Mouse (Mus musculus) urinary bladder, postnatal 4 days (tissue): ENCODE results near the gene A730071L15Rik.

Experiments
- DNase-seq, 2 experiments: peaks; one replicate each; pipeline ENCODE4 v3.0.0; 2021 to 2022; ENCODE audit warnings: low spot score in 2 of 2

The A730071L15Rik gene

GRCm38 (mm10) chr11:6183246-6183645 is 16.6 kb upstream of the A730071L15Rik start:
- no peak for DNase-seq

GRCm38 (mm10) chr11:6184202-6184935 is 15.5 kb upstream of the A730071L15Rik start:
- DNase-seq = no peak

- DNase-seq = no peak
These were observed 12.4 kb upstream of the A730071L15Rik start for GRCm38 (mm10) chr11:6187399-6187798.

- peak; percentile 73 to 85 for DNase-seq
These were observed 12.0 kb upstream of the A730071L15Rik start for GRCm38 (mm10) chr11:6187878-6188277.

GRCm38 (mm10) chr11:6196780-6197179 is 3.0 kb upstream of the A730071L15Rik start:
- DNase-seq = no peak

- no peak for DNase-seq
These were observed 1.4 kb upstream of the A730071L15Rik start for GRCm38 (mm10) chr11:6198449-6198848.

- DNase-seq = peak; percentile 84 to 85
These were observed 299 bp downstream of the A730071L15Rik start, which contains the start of gene Nudcd3 for GRCm38 (mm10) chr11:6200087-6200569. TSS of gene Nudcd3 (minus strand) at chr11:6200415.

DNA sequence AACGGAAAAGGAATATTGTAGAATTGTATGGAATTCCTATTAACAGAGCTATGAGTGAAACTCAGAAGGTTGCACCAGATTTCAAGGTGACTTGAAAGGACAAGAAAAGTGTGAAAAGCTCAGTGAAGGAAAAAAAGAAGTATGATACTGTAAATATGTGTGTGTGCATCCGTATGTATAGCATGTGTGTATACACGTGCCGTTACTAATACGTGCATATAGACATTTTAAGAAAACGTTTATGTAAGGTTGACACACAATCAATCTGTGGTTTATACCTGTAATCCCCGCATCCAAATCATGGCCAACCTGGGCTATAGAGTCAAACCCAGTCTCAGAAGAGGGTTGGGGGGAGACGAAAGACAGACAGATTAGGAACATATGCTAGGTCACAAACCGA is 741 bp downstream of the A730071L15Rik start:
- no peak for DNase-seq

DNA sequence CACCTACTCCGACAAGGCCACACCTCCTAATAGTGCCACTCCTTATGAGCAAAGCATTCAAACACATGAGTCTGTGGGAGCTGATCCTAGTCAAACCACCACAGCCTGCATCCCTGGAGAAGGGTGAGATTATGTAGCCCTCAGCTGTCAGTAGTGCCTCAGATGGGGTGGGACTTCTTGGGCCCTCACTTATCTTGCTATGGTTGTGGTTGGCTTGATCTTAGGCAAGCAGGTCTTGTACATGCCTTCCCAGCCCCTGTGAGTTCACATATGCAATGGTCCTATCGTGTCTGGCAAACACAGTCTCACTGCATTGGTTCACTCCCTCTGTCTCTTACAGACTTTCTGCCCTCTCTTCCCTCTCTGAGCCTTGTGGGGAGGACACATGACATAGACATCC is 7.3 kb downstream of the A730071L15Rik start:
- DNase-seq = no peak

GRCm38 (mm10) chr11:6208158-6208557 is 8.3 kb downstream of the A730071L15Rik start:
- no peak for DNase-seq

GRCm38 (mm10) chr11:6216834-6217233 is 17.0 kb downstream of the A730071L15Rik start:
- DNase-seq = no peak

GRCm38 (mm10) chr11:6218189-6218896 is 18.5 kb downstream of the A730071L15Rik start:
- no peak for DNase-seq

GRCm38 (mm10) chr11:6219967-6220366 is 20.1 kb downstream of the A730071L15Rik start:
- DNase-seq = no peak

DNA sequence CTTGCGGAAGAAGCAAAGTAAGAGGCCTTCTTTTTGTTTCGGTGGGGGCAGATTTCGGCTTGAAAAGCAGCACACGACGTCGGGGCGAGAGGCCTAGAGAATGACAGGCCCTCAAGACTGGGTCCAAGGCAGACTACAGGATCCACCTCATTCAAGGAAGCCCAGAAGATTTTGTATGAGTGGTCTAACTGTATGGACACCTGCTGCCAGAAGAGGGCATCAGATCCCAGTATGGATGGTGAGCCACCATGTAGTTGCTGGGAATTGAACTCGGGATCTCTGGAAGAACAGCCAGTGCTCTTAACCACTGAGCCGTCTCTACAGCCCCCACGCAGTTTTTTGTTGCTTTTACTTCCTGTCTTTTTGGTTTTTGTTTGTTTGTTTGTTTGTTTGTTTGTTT is 22.4 kb downstream of the A730071L15Rik start:
- DNase-seq = no peak

- no peak for DNase-seq
These were observed 24.9 kb downstream of the A730071L15Rik start for GRCm38 (mm10) chr11:6224541-6225229.

DNA sequence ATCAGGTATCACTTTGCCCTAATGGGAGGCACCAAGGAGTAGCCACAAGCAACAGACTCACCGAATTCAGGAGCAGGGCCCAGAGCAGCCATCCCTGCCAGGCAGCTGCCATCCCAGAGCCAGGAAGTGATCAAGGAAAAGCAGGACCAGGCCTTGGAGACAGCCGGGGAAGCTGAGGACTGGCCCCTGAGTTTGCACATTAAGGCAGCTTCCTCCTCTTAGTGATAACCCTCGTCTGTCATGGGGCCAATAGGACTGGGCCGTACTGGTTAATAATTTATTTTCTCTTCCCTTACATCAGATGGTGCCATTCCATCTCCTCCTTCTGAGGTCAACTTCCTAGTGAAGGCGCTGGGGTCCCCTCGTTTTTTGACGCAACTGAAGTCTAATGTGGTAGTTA is 30.2 kb downstream of the A730071L15Rik start, which contains the start of gene Npc1l1:
TSS of gene Npc1l1 (minus strand) at position 132 of the 400 bp plus-strand sequence.
- no peak for DNase-seq

- DNase-seq = no peak
These were observed 33.2 kb downstream of the A730071L15Rik start for GRCm38 (mm10) chr11:6233025-6233424.

DNA sequence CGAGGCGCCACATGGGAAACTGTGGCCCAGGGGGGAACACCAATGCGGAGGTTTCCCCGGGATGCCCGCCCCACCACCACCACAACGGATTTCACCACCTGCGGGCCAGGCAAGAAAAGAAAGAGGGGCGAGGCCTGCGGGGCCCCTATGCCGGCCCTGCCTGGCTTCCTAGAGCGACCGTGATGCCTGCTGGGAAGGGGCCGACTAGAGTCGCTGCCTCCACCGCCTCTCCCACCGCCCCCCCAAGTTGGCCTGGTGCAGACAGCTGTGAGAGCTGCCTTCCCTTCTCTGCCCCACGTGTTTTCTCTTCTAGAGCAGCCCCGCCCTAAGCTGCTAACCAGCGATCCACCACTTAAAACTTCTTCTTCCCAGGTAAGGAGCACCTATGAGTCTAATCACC is 44.9 kb downstream of the A730071L15Rik start:
- DNase-seq = no peak
